Mouse (Mus musculus): ENCODE results near the gene Hoxa9.

DNA sequence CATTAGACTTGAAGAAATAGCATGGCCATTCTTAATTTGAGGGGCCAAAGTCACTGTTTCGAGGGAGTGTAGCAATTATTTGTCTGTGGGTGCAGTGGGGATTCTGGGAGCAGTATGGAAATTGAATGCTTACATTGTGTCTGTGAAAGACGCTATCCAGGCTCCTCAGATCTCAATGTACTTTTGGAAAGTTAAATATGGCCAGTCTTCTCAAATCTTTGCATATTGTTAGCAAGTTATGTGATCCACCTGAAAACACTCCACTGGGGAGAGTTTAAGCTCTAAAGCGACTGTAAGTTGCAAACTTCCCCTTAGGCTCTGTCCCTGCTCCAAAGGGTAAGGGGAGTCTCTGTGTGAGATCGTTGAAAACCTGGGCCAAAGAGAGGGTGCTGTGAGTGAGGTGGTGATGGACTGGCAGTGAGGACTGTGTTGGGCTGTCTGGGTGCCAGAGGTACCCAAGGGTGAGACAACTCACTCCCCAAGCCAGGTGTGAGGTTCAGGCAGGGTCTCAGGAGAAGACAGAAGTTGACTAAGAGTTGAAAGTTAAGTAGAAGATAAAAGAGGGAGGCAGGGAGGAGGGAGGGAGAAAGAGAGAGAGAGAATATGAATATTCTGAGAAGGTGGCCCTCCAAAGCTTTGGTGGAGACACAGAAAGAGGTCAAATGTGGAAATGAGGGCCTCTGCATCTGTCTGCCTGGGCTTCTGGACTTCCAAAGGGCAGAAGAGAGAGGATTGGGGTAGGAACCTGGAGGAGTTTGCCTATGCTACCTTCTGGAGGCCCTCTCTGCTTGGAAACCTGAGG, 23.8 kb downstream of the Hoxa9 start:
- TF ChIP-seq CTCF (IDR thresholded peaks at IDR 0.05; ENCODE audit: low read depth): no peak
- no peak for TF ChIP-seq EP300 (IDR thresholded peaks at IDR 0.05; ENCODE audit: low read depth)
